Mouse (Mus musculus): Measurements from ENCODE around the gene Ccer2. TPM values are rescaled to one million over a fixed set of nuclear protein-coding genes. Genes with fewer than 3 reads are reported as not detected.

Ccer2 gene
- polyA plus RNA-seq, 1 experiment from 2014 or later, result 0.78 TPM

GRCm38 (mm10) chr7:28794496-28794895, 38.5 kb downstream of the Ccer2 start:
- Histone ChIP-seq H3K27ac (replicated peaks) (no peak overlapping the region), H3K9me3 (replicated peaks) (no peaks in the 10 kb centered on the region), H3K4me3 (replicated peaks) (no peak overlapping the region), H3K27me3 (replicated peaks) (no peaks in the 10 kb centered on the region), H3K36me3 (no peaks in the 10 kb centered on the region), H3K4me1 (peaks cover 9% of the 10 kb centered on the region), H3K9ac (replicated peaks) (no peak overlapping the region), H3K4me2 (no peak overlapping the region)
- no peak for ATAC-seq (ENCODE audit: low FRiP score)
- 82% methylated on average over 3 of the region's 3 CpGs for whole genome bisulfite sequencing

- Histone ChIP-seq H3K4me3 (replicated peaks) (no peak overlapping the region), H3K4me1 (peaks cover 9% of the 10 kb centered on the region), H3K4me2 (peak overlapping the region; percentile 43; the same call in 1 of the 2 replicates), H3K36me3 (no peaks in the 10 kb centered on the region), H3K9ac (replicated peaks) (no peak overlapping the region), H3K27ac (replicated peaks) (no peak overlapping the region), H3K9me3 (replicated peaks) (no peaks in the 10 kb centered on the region), H3K27me3 (replicated peaks) (no peaks in the 10 kb centered on the region)
- no peak for ATAC-seq (ENCODE audit: low FRiP score)
- 80% methylated on average over 15 of the region's 15 CpGs for WGBS
Observed at GRCm38 (mm10) chr7:28795832-28796231, 39.9 kb downstream of the Ccer2 start.

GRCm38 (mm10) chr7:28796562-28796975, 40.6 kb downstream of the Ccer2 start:
- H3K27ac ChIP-seq (replicated peaks), result no peak overlapping the region
- 18% methylated on average over 32 of the region's 32 CpGs for WGBS
- no peaks in the 10 kb centered on the region for H3K27me3 ChIP-seq (replicated peaks)
- peak; percentile 65 for ATAC-seq (ENCODE audit: low FRiP score)
- H3K4me2 ChIP-seq, result peak overlapping the region; percentile 43
- H3K4me3 ChIP-seq (replicated peaks), result no peak overlapping the region
- H3K9ac ChIP-seq (replicated peaks), result no peak overlapping the region
- H3K36me3 ChIP-seq, result no peaks in the 10 kb centered on the region
- no peaks in the 10 kb centered on the region for H3K9me3 ChIP-seq (replicated peaks)
- peaks cover 9% of the 10 kb centered on the region for H3K4me1 ChIP-seq

- no peak for ATAC-seq (ENCODE audit: low FRiP score)
- no peaks in the 10 kb centered on the region for H3K9me3 ChIP-seq (replicated peaks)
- no peak overlapping the region for H3K4me3 ChIP-seq (replicated peaks)
- H3K27ac ChIP-seq (replicated peaks), result no peak overlapping the region
- H3K9ac ChIP-seq (replicated peaks), result no peak overlapping the region
- 95% methylated on average over 9 of the region's 9 CpGs for WGBS
- no peaks in the 10 kb centered on the region for H3K36me3 ChIP-seq
- H3K4me1 ChIP-seq, result peaks cover 17% of the 10 kb centered on the region
- H3K4me2 ChIP-seq, result no peak overlapping the region
- no peaks in the 10 kb centered on the region for H3K27me3 ChIP-seq (replicated peaks)
Observed at GRCm38 (mm10) chr7:28799994-28800393, 44.0 kb downstream of the Ccer2 start.

GRCm38 (mm10) chr7:28801451-28801850, 45.5 kb downstream of the Ccer2 start:
- H3K27ac ChIP-seq (replicated peaks), result peak overlapping the region; percentile 74
- H3K9ac ChIP-seq (replicated peaks), result no peak overlapping the region
- no peaks in the 10 kb centered on the region for H3K9me3 ChIP-seq (replicated peaks)
- H3K36me3 ChIP-seq, result no peaks in the 10 kb centered on the region
- H3K4me1 ChIP-seq, result peaks cover 14% of the 10 kb centered on the region
- no peak for ATAC-seq (ENCODE audit: low FRiP score)
- no peak overlapping the region for H3K4me2 ChIP-seq
- H3K27me3 ChIP-seq (replicated peaks), result no peaks in the 10 kb centered on the region
- 68% methylated on average over 3 of the region's 3 CpGs for WGBS
- no peak overlapping the region for H3K4me3 ChIP-seq (replicated peaks)

- no peaks in the 10 kb centered on the region for H3K36me3 ChIP-seq
- ATAC-seq (ENCODE audit: low FRiP score), result no peak
- no peak overlapping the region for H3K9ac ChIP-seq (replicated peaks)
Observed at GRCm38 (mm10) chr7:28801901-28802670, 46.1 kb downstream of the Ccer2 start.

GRCm38 (mm10) chr7:28802846-28803588, 47.0 kb downstream of the Ccer2 start:
- Histone ChIP-seq H3K9me3 (replicated peaks) (no peaks in the 10 kb centered on the region), H3K4me2 (no peak overlapping the region), H3K4me1 (peaks cover 14% of the 10 kb centered on the region), H3K9ac (replicated peaks) (no peak overlapping the region), H3K4me3 (replicated peaks) (no peak overlapping the region), H3K27me3 (replicated peaks) (no peaks in the 10 kb centered on the region), H3K27ac (replicated peaks) (peak overlapping the region; percentile 74), H3K36me3 (no peaks in the 10 kb centered on the region)
- WGBS, result 10% methylated on average over 10 of the region's 10 CpGs
- no peak for ATAC-seq (ENCODE audit: low FRiP score)

More at GRCm38 (mm10) chr7:28801901-28802670, 46.1 kb downstream of the Ccer2 start:
- Histone ChIP-seq H3K9me3 (replicated peaks) (no peaks in the 10 kb centered on the region), H3K27me3 (replicated peaks) (no peaks in the 10 kb centered on the region), H3K4me2 (no peak overlapping the region), H3K4me1 (peaks cover 8% of the 10 kb centered on the region), H3K4me3 (replicated peaks) (no peak overlapping the region), H3K27ac (replicated peaks) (peak overlapping the region; percentile 74)
- WGBS, result 15% methylated on average over 10 of the region's 10 CpGs

GRCm38 (mm10) chr7:28803756-28804155, 47.8 kb downstream of the Ccer2 start:
- H3K4me2 ChIP-seq, result no peak overlapping the region
- no peaks in the 10 kb centered on the region for H3K9me3 ChIP-seq (replicated peaks)
- WGBS, result 39% methylated on average over 4 of the region's 4 CpGs
- H3K4me3 ChIP-seq (replicated peaks), result no peak overlapping the region
- no peaks in the 10 kb centered on the region for H3K27me3 ChIP-seq (replicated peaks)
- H3K9ac ChIP-seq (replicated peaks), result no peak overlapping the region
- H3K4me1 ChIP-seq, result peaks cover 18% of the 10 kb centered on the region
- peak overlapping the region; percentile 74; the same call in 1 of the 2 replicates for H3K27ac ChIP-seq (replicated peaks)
- H3K36me3 ChIP-seq, result no peaks in the 10 kb centered on the region
- no peak for ATAC-seq (ENCODE audit: low FRiP score)

GRCm38 (mm10) chr7:28806869-28807268, 50.9 kb downstream of the Ccer2 start:
- no peak overlapping the region for H3K27ac ChIP-seq (replicated peaks)
- no peak overlapping the region for H3K9ac ChIP-seq (replicated peaks)
- 73% methylated on average over 4 of the region's 4 CpGs for WGBS
- no peak for ATAC-seq (ENCODE audit: low FRiP score)
- H3K27me3 ChIP-seq (replicated peaks), result no peaks in the 10 kb centered on the region
- no peaks in the 10 kb centered on the region for H3K9me3 ChIP-seq (replicated peaks)
- no peaks in the 10 kb centered on the region for H3K36me3 ChIP-seq
- no peak overlapping the region for H3K4me2 ChIP-seq
- H3K4me1 ChIP-seq, result peaks cover 20% of the 10 kb centered on the region
- no peak overlapping the region for H3K4me3 ChIP-seq (replicated peaks)

- Histone ChIP-seq H3K9me3 (replicated peaks) (no peaks in the 10 kb centered on the region), H3K4me3 (replicated peaks) (peak overlapping the region; percentile 83), H3K36me3 (no peaks in the 10 kb centered on the region), H3K9ac (replicated peaks) (peak overlapping the region; percentile 83), H3K4me1 (peaks cover 28% of the 10 kb centered on the region), H3K27ac (replicated peaks) (peak overlapping the region; percentile 100), H3K4me2 (peak overlapping the region; percentile 87), H3K27me3 (replicated peaks) (no peaks in the 10 kb centered on the region)
- 41% methylated on average over 6 of the region's 8 CpGs for WGBS
- ATAC-seq (ENCODE audit: low FRiP score), result no peak
Observed at GRCm38 (mm10) chr7:28807641-28808220, 51.8 kb downstream of the Ccer2 start.

- Histone ChIP-seq H3K27me3 (replicated peaks) (no peaks in the 10 kb centered on the region), H3K4me3 (replicated peaks) (peak within 1 kb of the TSS; percentile 83), H3K9ac (replicated peaks) (peak within 1 kb of the TSS; percentile 83), H3K4me1 (peaks cover 28% of the 10 kb centered on the region), H3K27ac (replicated peaks) (peak within 1 kb of the TSS; percentile 100), H3K9me3 (replicated peaks) (no peaks in the 10 kb centered on the region), H3K36me3 (peaks cover 6% of the 10 kb centered on the region), H3K4me2 (peak within 1 kb of the TSS; percentile 87)
- ATAC-seq (ENCODE audit: low FRiP score), result peak; percentile 2; the same call in 1 of the 2 replicates
- 3% methylated on average over 34 of the region's 35 CpGs for WGBS
Observed at GRCm38 (mm10) chr7:28808221-28808941, 52.4 kb downstream of the Ccer2 start, which contains the start of gene Hnrnpl. TSS of gene Hnrnpl (plus strand) at chr7:28808541.
